Mouse (Mus musculus) MEL (cell line): Measurements from ENCODE around the gene U2af1l4.

Experiments used
- CTCF ChIP-seq, 3 experiments: IDR thresholded peaks in 2 of 3; conservative IDR thresholded peaks in 1 of 3; 2 replicates each; pipeline ENCODE4 v1.5.1; 2011 to 2012; ENCODE audit warnings: low read length in 3 of 3, low read depth in 2 of 3, mild to moderate bottlenecking in 2 of 3, improper control_type of control experiment in 1 of 3, inconsistent platforms in 1 of 3, mixed read lengths in 1 of 3, moderate library complexity in 1 of 3; ENCODE audit not compliant: control insufficient read depth in 1 of 3, insufficient read depth in 1 of 3, poor library complexity in 1 of 3, severe bottlenecking in 1 of 3
- EP300 ChIP-seq, 2 experiments: IDR thresholded peaks; 2 replicates each; pipeline ENCODE4 v1.6.1; 2011; ENCODE audit warnings: improper control_type of control experiment in 2 of 2, low read length in 2 of 2, low read depth in 1 of 2, mild to moderate bottlenecking in 1 of 2
- MAZ ChIP-seq: IDR thresholded peaks from 2 replicates; pipeline ENCODE4 v1.6.1; 2012; ENCODE audit warnings: low read depth, mild to moderate bottlenecking, inconsistent platforms, low read length, improper control_type of control experiment
- MXI1 ChIP-seq: IDR thresholded peaks from 2 replicates; pipeline ENCODE4 v1.6.1; 2011; ENCODE audit warnings: mild to moderate bottlenecking, low read depth, low read length, improper control_type of control experiment
- POLR2AphosphoS2 ChIP-seq: IDR thresholded peaks from 2 replicates; pipeline ENCODE4 v1.6.1; 2011; ENCODE audit warnings: low read length, improper control_type of control experiment
- POLR2AphosphoS5 ChIP-seq: IDR thresholded peaks from 2 replicates; pipeline ENCODE4 v1.6.1; 2012; ENCODE audit warnings: low read depth, borderline replicate concordance, mild to moderate bottlenecking, inconsistent platforms, low read length, moderate library complexity, mixed read lengths
- SIN3A ChIP-seq: IDR thresholded peaks from 2 replicates; pipeline ENCODE4 v1.6.1; 2012; ENCODE audit warnings: low read length, improper control_type of control experiment, inconsistent platforms

GRCm38 (mm10) chr7:30585170-30585569, 22.1 kb downstream of the U2af1l4 start:
- TF ChIP-seq EP300 (IDR thresholded peaks at IDR 0.05; ENCODE audit: low read depth in 1 of 2, low read length in 2 of 2): no peak
- TF ChIP-seq CTCF (IDR thresholded peaks at IDR 0.05 in 2 of 3, conservative IDR thresholded peaks at IDR 0.05 in 1 of 3; ENCODE audit: control insufficient read depth in 1 of 3, insufficient read depth in 1 of 3, low read depth in 2 of 3, low read length in 3 of 3, poor library complexity in 1 of 3, severe bottlenecking in 1 of 3): no peak
- TF ChIP-seq MAZ: no peak
- no peak for TF ChIP-seq SIN3A
- no peak for TF ChIP-seq POLR2AphosphoS5
- TF ChIP-seq POLR2AphosphoS2: no peak
- TF ChIP-seq MXI1: no peak
